Mouse (Mus musculus): Measurements from ENCODE around the gene Ablim1. TPM values are rescaled to one million over a fixed set of nuclear protein-coding genes. Genes with fewer than 3 reads are reported as not detected.
A peak's percentile ranks its signal among the peaks of the same experiment; 100 is the strongest.

Gene Ablim1
- total RNA-seq, 2 experiments from 2014 or later: 384 to 401 TPM

- peak; percentile 71 to 89 for DNase-seq
Observed at GRCm38 (mm10) chr19:57066313-57066712, 248.4 kb downstream of the Ablim1 start.

GRCm38 (mm10) chr19:57062746-57063145 is 252.0 kb downstream of the Ablim1 start:
- no peak for DNase-seq

- no peak for DNase-seq
Observed at GRCm38 (mm10) chr19:57059018-57059580, 255.6 kb downstream of the Ablim1 start.

- no peak for DNase-seq
Observed at GRCm38 (mm10) chr19:57057568-57057967, 257.2 kb downstream of the Ablim1 start.

GRCm38 (mm10) chr19:57055215-57056120 is 259.3 kb downstream of the Ablim1 start:
- DNase-seq: no peak

GRCm38 (mm10) chr19:57052959-57053358 is 261.8 kb downstream of the Ablim1 start:
- no peak for DNase-seq

- no peak for DNase-seq
Observed at GRCm38 (mm10) chr19:57052016-57052415, 262.7 kb downstream of the Ablim1 start.

- DNase-seq: no peak
Observed at GRCm38 (mm10) chr19:57049592-57050090, 265.1 kb downstream of the Ablim1 start.

GRCm38 (mm10) chr19:57047671-57048320 is 266.9 kb downstream of the Ablim1 start:
- peak in 1 of 2 experiments; percentile 49 for DNase-seq

- no peak for DNase-seq
Observed at GRCm38 (mm10) chr19:57039258-57039657, 275.5 kb downstream of the Ablim1 start.

- DNase-seq: no peak
Observed at GRCm38 (mm10) chr19:57036860-57037259, 277.9 kb downstream of the Ablim1 start.

GRCm38 (mm10) chr19:57031582-57031981 is 283.1 kb downstream of the Ablim1 start:
- peak; percentile 69 to 75 for DNase-seq

GRCm38 (mm10) chr19:57029461-57029860 is 285.3 kb downstream of the Ablim1 start:
- no peak for DNase-seq

- DNase-seq: peak; percentile 57 to 75
Observed at GRCm38 (mm10) chr19:57028327-57029179, 286.2 kb downstream of the Ablim1 start.

- DNase-seq: no peak
Observed at GRCm38 (mm10) chr19:57026501-57026900, 288.2 kb downstream of the Ablim1 start.

GRCm38 (mm10) chr19:57017785-57018179 is 296.9 kb downstream of the Ablim1 start:
- DNase-seq: no peak

GRCm38 (mm10) chr19:57016995-57017784 is 297.5 kb downstream of the Ablim1 start:
- DNase-seq: peak in 1 of 2 experiments; percentile 61

GRCm38 (mm10) chr19:57014808-57015207 is 299.9 kb downstream of the Ablim1 start:
- DNase-seq: no peak

GRCm38 (mm10) chr19:57013271-57013677 is 301.4 kb downstream of the Ablim1 start:
- DNase-seq: no peak

- no peak for DNase-seq
Observed at GRCm38 (mm10) chr19:57012068-57012467, 302.7 kb downstream of the Ablim1 start.

GRCm38 (mm10) chr19:57010064-57010463 is 304.7 kb downstream of the Ablim1 start:
- no peak for DNase-seq

All from heart, adult 18-20 months (tissue).